Mouse (Mus musculus) heart, postnatal 25 days (tissue): ENCODE measurements around the gene Csf2rb2. TPM values are rescaled to one million over a fixed set of nuclear protein-coding genes. Genes with fewer than 3 reads are reported as not detected.

ENCODE experiments used
- microRNA-seq: library from miRNA; unstranded; fragments of <30 nt; microRNA quantifications from one replicate; pipeline ENCODE4 v1.2.0, GENCODE M21; 2022
- total RNA-seq, 2 experiments: library from RNA; stranded (reverse); gene quantifications; 2 replicates each; pipeline ENCODE4 v1.2.3; 2021

The Csf2rb2 gene
- total RNA-seq, 2 experiments from 2014 or later, result 0.89 to 1.4 TPM

Small RNAs within 50 kb of the gene (microRNA-seq; reads per million reads assigned to microRNA genes)
- not detected for gene Mir7676-1
- not detected for gene Mir7676-2

Other genes with a start within 250 kb of the Csf2rb2 start
- gene Cacng2, start 185.7 kb downstream of the Csf2rb2 start, total RNA-seq, result not detected
- 10 to 100 TPM; 10.2 to 11.2 TPM for gene Ift27, start 131.6 kb downstream of the Csf2rb2 start, total RNA-seq
- gene Pvalb, start 99.3 kb downstream of the Csf2rb2 start, total RNA-seq, result under 1 TPM; 0.64 to 0.91 TPM
- gene Ncf4, start 60.9 kb downstream of the Csf2rb2 start, total RNA-seq, result 1 to 10 TPM; 2.2 to 2.7 TPM
- gene Csf2rb, start 20.0 kb upstream of the Csf2rb2 start, total RNA-seq, result 1 to 10 TPM; 2.5 TPM
- gene Tex33, start 90.2 kb upstream of the Csf2rb2 start, total RNA-seq, result not detected
- 10 to 100 TPM; 16.5 to 21.1 TPM for gene Tst, start 100.2 kb upstream of the Csf2rb2 start, total RNA-seq
- gene Mpst, start 100.7 kb upstream of the Csf2rb2 start, total RNA-seq, result 10 to 100 TPM; 39.1 to 39.6 TPM
- gene Kctd17, start 122.8 kb upstream of the Csf2rb2 start, total RNA-seq, result 10 to 100 TPM; 35.4 to 37.3 TPM
- gene Tmprss6, start 162.9 kb upstream of the Csf2rb2 start, total RNA-seq, result not detected
- gene Il2rb, start 189.6 kb upstream of the Csf2rb2 start, total RNA-seq, result under 1 TPM; 0.06 to 0.26 TPM
- gene C1qtnf6, start 225.7 kb upstream of the Csf2rb2 start, total RNA-seq, result 10 to 100 TPM; 56.6 to 59.4 TPM
- not detected for gene Sstr3, start 239.0 kb upstream of the Csf2rb2 start, total RNA-seq